Mouse (Mus musculus) midbrain, postnatal 0 days (tissue): ENCODE data around the gene Lrrc3c. TPM values are rescaled to one million over a fixed set of nuclear protein-coding genes. Genes with fewer than 3 reads are reported as not detected.
"Not testable (repeated sequence)": the region's sequence is repeated elsewhere in the genome, so short reads cannot be mapped to it uniquely, and the experiment has no call there.

Source experiments
- ATAC-seq: fragments of 200-750 bp; cut with Nextera tagmentation; 2 replicates; pipeline ENCODE4 v1.8.0; 2017; ENCODE audit warnings: moderate number of reproducible peaks, mild to moderate bottlenecking, moderate TSS enrichment, moderate library complexity; ENCODE audit not compliant: low FRiP score
- DNase-seq: peaks from one replicate; pipeline ENCODE4 v3.0.0-alpha.2; 2015; ENCODE audit warnings: low spot score
- H3K27ac ChIP-seq: fragments of 300-500 bp; sonication (generic); 2 replicates; pipeline ENCODE4 v1.5.1; 2014; ENCODE audit warnings: low read depth, mild to moderate bottlenecking, low read length, mixed read lengths
- H3K27me3 ChIP-seq: fragments of 300-500 bp; sonication (generic); 2 replicates; pipeline ENCODE4 v1.6.1; 2014; ENCODE audit warnings: low read length, control low read depth, mixed read lengths; ENCODE audit not compliant: insufficient read depth
- H3K36me3 ChIP-seq: fragments of 300-500 bp; sonication (generic); 2 replicates; pipeline ENCODE4 v1.6.1; 2014; ENCODE audit warnings: low read length, control low read depth, mixed read lengths; ENCODE audit not compliant: insufficient read depth
- H3K4me1 ChIP-seq: fragments of 300-500 bp; sonication (generic); 2 replicates; pipeline ENCODE4 v1.6.1; 2014; ENCODE audit warnings: mild to moderate bottlenecking, control low read depth, antibody characterized with exemption, low read length, mixed read lengths; ENCODE audit not compliant: insufficient read depth
- H3K4me2 ChIP-seq: fragments of 300-500 bp; sonication (generic); 2 replicates; pipeline ENCODE4 v1.6.1; 2014; ENCODE audit warnings: low read depth, mild to moderate bottlenecking, low read length, mixed read lengths; ENCODE audit not compliant: poor library complexity, severe bottlenecking
- H3K4me3 ChIP-seq: fragments of 300-500 bp; sonication (generic); 2 replicates; pipeline ENCODE4 v1.5.1; 2014; ENCODE audit warnings: low read depth, mild to moderate bottlenecking, low read length, moderate library complexity
- H3K9ac ChIP-seq: fragments of 300-500 bp; sonication (generic); replicated peaks from 2 replicates; pipeline ENCODE4 v1.6.1; 2014; ENCODE audit warnings: mild to moderate bottlenecking, low read length, moderate library complexity, mixed read lengths; ENCODE audit not compliant: poor library complexity, severe bottlenecking
- H3K9me3 ChIP-seq: fragments of 300-500 bp; sonication (generic); 2 replicates; pipeline ENCODE4 v1.6.1; 2016; ENCODE audit warnings: low read length, control low read depth
- CTCF ChIP-seq: IDR thresholded peaks from 2 replicates; pipeline ENCODE4 v1.5.1; 2016; ENCODE audit warnings: antibody characterized with exemption, mild to moderate bottlenecking
- WGBS: fragments of 180-500 bp; shearing (Covaris S2); extraction: QIAGEN DNeasy Blood & Tissue Kit; methylation state at CpG from one replicate; pipeline ENCODE4 v1.1.7; 2014; 5-methylcytosine and 5-hydroxymethylcytosine counted together
- polyA plus RNA-seq: library from polyadenylated mRNA; unstranded; fragments of >200 nt; fragmentation: Nextera tagmentation; extraction: Ambion mirVana; gene quantifications from 2 replicates; pipeline ENCODE4 v1.2.1, GENCODE M21; 2015
- total RNA-seq: library from RNA; depleted of rRNA; stranded (reverse); fragments of >200 nt; gene quantifications from 2 replicates; pipeline ENCODE4 v1.2.3, GENCODE M21; 2014

Gene Lrrc3c
- total and polyA plus RNA-seq, 2 experiments from 2014 or later: not detected

DNA sequence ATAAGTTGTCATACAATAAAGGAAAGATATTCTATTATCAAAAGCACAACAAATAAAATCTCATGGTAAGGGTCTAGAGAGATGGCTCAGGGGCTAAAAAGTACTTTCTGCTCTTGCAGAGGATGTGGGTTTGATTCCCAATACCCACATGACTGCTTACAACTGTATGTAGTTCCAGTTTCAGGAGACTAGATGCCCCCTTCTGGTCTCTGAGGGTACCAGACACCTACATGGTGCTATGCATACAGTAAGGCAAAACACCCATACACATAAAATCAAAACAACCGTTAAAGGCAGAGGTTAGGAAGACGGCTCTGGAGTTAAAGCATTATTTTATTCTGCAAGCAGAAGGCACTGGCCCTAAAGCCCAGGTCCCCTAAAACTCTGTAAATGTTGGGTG is 5.9 kb downstream of the Lrrc3c start:
- Histone ChIP-seq H3K9ac (no peak overlapping the region), H3K27me3 (0 out of 2 replicates have a peak, but pooled peaks cover 2% of the 10 kb centered on the region), H3K4me2 (no peak overlapping the region), H3K27ac (no peak overlapping the region), H3K9me3 (no peaks in the 10 kb centered on the region), H3K4me1 (no peaks in the 10 kb centered on the region), H3K4me3 (no peak overlapping the region), H3K36me3 (no peaks in the 10 kb centered on the region)
- no peak for ATAC-seq
- 92% methylated on average over 2 of the region's 2 CpGs for WGBS
- no peak for DNase-seq
- no peak for TF ChIP-seq CTCF

DNA sequence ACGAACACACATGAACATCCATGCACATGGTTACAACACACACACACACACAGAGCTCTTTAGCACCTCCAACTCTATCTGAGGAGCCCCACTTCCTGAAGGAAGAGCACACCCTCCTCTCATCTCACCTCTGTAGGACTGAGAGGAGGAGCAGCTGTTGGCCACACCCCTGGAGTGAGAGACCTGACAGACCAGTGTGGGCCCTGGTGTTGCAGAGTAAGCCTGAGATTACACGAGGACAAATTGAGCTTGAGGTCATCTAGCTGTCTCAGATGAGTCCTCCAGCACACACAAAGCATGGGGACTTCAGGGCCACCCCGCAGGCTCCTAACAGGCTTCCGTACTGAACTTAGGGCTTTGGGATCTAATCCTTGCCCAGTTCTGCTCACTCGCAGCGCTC is 6.8 kb downstream of the Lrrc3c start:
- DNase-seq, H3K27me3 ChIP-seq, H3K4me1 ChIP-seq, H3K9ac ChIP-seq, H3K9me3 ChIP-seq, ATAC-seq, H3K4me2 ChIP-seq, H3K4me3 ChIP-seq, H3K27ac ChIP-seq, H3K36me3 ChIP-seq: not testable (repeated sequence)
- WGBS: 71% methylated on average over 6 of the region's 6 CpGs

DNA sequence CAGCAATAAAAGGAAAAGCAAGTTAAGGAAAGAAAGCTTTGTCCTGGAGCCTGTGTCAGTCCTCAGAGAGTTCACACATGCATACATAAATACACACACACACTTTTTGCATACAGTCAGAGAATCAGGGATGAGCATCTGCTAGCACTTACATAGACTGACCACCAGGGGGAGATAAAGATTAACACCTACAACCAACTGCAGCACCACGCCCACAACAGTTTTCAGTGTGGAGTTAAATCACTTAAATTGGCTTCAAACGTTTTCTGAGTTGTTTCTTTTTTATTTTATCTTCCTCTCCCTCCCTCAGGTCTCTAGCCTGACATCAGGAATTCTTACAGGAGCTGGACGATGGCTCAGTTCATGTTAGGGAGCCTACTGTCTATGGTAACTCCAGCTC is 8.7 kb downstream of the Lrrc3c start:
- ATAC-seq: no peak
- peak; percentile 90 for TF ChIP-seq CTCF
- peak; percentile 83 for DNase-seq
- Histone ChIP-seq H3K4me2 (no peak overlapping the region), H3K27me3 (0 out of 2 replicates have a peak, but pooled peaks cover 3% of the 10 kb centered on the region), H3K27ac (no peak overlapping the region), H3K36me3 (no peaks in the 10 kb centered on the region), H3K9ac (no peak overlapping the region), H3K9me3 (no peaks in the 10 kb centered on the region), H3K4me1 (no peaks in the 10 kb centered on the region), H3K4me3 (no peak overlapping the region)
- 14% methylated on average over 3 of the region's 3 CpGs for WGBS

DNA sequence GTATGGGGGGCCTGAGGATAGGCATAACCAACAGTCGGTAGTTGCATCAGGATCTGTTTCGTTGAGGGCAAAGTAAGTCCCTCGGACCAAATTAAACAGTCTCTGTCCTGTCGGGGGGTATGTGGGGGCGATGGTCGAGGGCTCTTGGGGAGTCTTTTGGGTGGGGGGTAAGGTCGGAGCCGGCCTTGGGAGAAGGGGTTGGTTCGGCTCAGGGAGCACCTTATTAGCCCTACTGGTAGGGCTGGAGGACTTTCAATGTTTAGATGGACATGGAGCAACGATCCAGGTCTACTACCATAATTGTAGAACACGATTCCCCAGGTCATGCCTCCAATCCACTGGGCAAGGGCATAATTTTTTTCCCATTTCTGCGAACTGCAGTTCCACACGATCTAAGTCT is 22.7 kb downstream of the Lrrc3c start:
- TF ChIP-seq CTCF: no peak
- H3K27ac ChIP-seq: no peak overlapping the region
- H3K4me2 ChIP-seq: no peak overlapping the region
- no peak overlapping the region for H3K4me3 ChIP-seq
- no peaks in the 10 kb centered on the region for H3K9me3 ChIP-seq
- no peaks in the 10 kb centered on the region for H3K4me1 ChIP-seq
- H3K9ac ChIP-seq: no peak overlapping the region
- no peaks in the 10 kb centered on the region for H3K36me3 ChIP-seq
- WGBS: 94% methylated on average over 13 of the region's 13 CpGs
- no peak for ATAC-seq
- H3K27me3 ChIP-seq: no peaks in the 10 kb centered on the region
- no peak for DNase-seq

DNA sequence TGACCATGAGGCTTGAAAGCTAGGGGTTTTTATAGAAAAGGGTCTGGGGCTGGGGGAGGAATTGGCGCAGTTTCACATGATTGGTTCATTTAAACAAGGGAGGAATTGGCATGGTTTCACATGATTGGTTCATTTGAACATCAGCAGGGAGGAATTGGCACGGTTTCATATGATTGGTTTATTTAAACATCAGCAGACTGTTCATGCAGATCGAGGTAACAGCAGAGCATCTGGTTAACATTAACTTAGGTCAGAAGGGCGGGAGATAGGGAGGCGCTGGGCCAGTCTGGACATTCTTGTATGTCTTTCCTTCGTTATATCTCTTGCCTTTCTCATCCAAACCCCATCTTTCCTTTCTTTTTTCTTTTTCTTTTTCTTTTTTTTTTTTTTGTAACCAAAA is 25.9 kb downstream of the Lrrc3c start:
- H3K9me3 ChIP-seq: not testable (repeated sequence)

DNA sequence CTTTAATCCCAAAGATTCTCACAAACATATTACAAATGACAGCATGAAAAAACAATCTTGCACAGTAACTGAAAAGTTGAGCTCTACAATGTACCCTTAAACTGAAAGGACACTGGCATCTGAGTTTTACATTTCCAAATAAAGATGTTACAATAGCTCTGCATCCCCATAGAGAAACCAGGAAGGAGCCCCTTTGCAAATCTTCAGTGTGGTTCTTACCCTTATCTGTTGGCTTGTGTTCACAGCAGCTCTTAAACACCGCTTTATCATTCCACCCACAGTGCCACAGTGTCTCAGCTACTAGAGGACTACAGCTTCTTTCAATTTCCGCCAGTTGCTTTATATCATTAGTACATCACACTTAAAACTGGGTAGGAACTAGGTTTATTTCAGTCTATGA is 26.3 kb downstream of the Lrrc3c start:
- ATAC-seq: not testable (repeated sequence)
- WGBS: 93% methylated on average over 2 of the region's 2 CpGs

More for the DNA sequence above, 25.9 kb downstream of the Lrrc3c start:
- not testable (repeated sequence) for H3K36me3 ChIP-seq, H3K4me2 ChIP-seq, H3K9ac ChIP-seq, H3K27me3 ChIP-seq, DNase-seq, H3K4me3 ChIP-seq, ATAC-seq, H3K4me1 ChIP-seq, H3K27ac ChIP-seq
- 82% methylated on average over 6 of the region's 6 CpGs for WGBS

More for the DNA sequence above, 26.3 kb downstream of the Lrrc3c start:
- H3K4me2 ChIP-seq, H3K36me3 ChIP-seq, H3K9me3 ChIP-seq, H3K27ac ChIP-seq, H3K4me3 ChIP-seq, H3K4me1 ChIP-seq, H3K27me3 ChIP-seq, DNase-seq, H3K9ac ChIP-seq: not testable (repeated sequence)
